Mouse (Mus musculus) cortical plate, adult 2 months (tissue): Measurements from ENCODE around the gene Ube2h.

Experiments used
- CTCF ChIP-seq: fragments of 200-500 bp; IDR thresholded peaks from 2 replicates; pipeline ENCODE4 v1.5.1; 2011; ENCODE audit warnings: mild to moderate bottlenecking, control low read depth, low read length; ENCODE audit not compliant: insufficient read depth; ENCODE audit errors: extremely low read depth
- POLR2A ChIP-seq: fragments of 200-500 bp; IDR thresholded peaks from 2 replicates; pipeline ENCODE4 v1.6.1; 2011; ENCODE audit warnings: mild to moderate bottlenecking, low read length, control low read depth; ENCODE audit not compliant: insufficient read depth; ENCODE audit errors: extremely low read depth

DNA sequence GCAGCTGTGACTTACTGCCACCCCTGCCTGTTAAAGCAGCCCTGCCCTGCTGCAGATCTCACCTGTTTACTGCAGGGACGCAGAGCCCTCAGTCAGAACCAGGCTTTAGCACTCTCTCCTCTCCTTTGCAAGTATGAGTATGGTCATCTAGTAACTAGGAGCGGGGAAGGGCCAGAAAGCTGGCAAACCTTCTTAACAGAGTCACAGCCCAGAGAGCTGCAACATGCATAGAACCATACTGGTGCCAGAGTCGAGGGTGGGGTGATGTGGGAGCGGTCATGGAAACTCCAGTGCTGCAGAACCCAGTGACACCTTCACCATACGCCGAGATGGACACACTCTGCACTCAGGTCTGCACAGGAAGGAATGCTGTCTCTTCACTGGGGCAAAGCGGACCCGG lies 91.9 kb downstream of the Ube2h start:
- TF ChIP-seq CTCF = no peak
- no peak for TF ChIP-seq POLR2A
